Mouse (Mus musculus): Measurements from ENCODE around the gene Cybc1. TPM values are rescaled to one million over a fixed set of nuclear protein-coding genes. Genes with fewer than 3 reads are reported as not detected.

Gene Cybc1
- polyA plus RNA-seq, 1 experiment = 63.3 TPM

DNA sequence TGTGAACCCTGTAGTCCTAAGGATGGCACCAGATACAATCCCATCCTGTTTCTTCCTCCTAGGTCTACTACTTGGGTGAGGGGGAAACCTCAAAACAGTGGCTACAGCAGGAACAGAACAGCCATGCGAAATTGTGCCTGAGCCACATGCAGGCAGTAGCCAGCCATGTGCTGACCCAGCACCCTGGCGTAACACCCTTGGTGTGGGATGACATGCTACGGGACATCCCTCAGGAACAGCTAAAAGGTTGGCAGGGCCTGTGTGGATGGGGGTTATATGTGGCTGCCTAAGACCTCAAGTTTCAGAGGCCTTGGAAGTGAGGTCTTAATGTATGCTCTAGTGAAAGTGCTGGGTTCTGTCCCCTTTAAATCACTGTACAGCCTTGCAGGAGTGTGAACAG, 12.3 kb downstream of the Cybc1 start:
- Histone ChIP-seq H3K27me3 (ENCODE audit: control insufficient read depth, insufficient read depth, low read length) (no peaks in the 10 kb centered on the region), H3K36me3 (ENCODE audit: control insufficient read depth, insufficient read depth, low read length) (peaks cover 4% of the 10 kb centered on the region; the same call in 1 of the 2 replicates), H3K27ac (ENCODE audit: insufficient read depth, low read length) (no peak overlapping the region), H3K4me3 (ENCODE audit: extremely low read depth, insufficient read depth, insufficient read length) (no peak overlapping the region), H3K4me1 (ENCODE audit: control insufficient read depth, insufficient read depth, insufficient read length) (no peaks in the 10 kb centered on the region)
- no peak for DNase-seq (ENCODE audit: low read depth in 1 of 2, low spot score in 2 of 2)
- 94% methylated on average over 3 of the region's 3 CpGs for WGBS
- TF ChIP-seq POLR2A (IDR thresholded peaks at IDR 0.05; ENCODE audit: low read depth, low read length) (no peak), CTCF (IDR thresholded peaks at IDR 0.05; ENCODE audit: extremely low read depth, insufficient read depth, insufficient read length, insufficient replicate concordance) (no peak)

DNA sequence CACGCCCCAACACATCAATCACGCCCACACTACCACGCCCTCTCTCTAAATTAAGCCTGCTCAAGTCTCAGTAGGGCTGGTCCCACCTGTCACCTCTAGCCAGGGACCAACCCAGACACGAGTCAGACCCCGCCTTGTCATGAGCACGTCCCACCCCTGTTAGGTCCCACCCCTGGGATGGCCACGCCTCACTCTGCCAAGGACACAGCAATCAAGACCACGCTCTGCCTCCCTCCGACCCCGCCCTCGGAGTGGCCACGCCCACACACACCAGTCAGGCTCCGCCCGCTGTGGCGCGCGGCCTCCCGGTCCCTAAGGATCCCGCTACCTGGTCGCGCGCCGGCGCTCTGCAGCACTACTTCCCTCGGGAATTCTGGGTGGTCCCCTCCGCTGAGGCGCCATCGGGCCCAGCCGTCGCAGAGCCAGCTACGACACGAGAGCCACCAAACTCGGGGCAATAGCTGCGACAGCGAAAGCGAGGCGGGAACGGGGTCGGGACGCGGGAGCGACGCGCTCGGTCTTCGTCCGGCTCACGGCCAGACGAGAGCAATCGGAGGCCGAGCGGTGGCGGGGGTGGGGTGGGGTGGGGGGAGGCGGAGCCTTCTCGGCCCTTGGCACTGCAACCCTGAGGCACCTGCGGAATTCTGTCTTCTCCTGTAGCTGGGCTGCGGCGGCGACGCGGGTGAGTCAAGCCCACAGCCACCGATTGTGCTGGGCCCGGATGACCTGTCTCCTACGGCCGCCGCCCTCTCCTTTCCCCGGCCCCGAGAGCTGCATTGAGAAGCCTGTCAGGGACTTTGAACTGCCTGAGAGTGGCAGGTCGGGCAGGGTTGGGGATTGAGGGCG, 24.7 kb downstream of the Cybc1 start, which contains the start of the genes Hexdc and Ogfod3:
Gene Hexdc, plus strand, starts transcription at position 273 of the 846 bp plus-strand sequence.
Gene Ogfod3, minus strand, starts transcription at position 551 of the 846 bp plus-strand sequence.
- WGBS = under 1% methylated on average over 70 of the region's 70 CpGs
- H3K4me3 ChIP-seq (ENCODE audit: extremely low read depth, insufficient read depth, insufficient read length) = peak within 1 kb of the TSS; percentile 79
- no peaks in the 10 kb centered on the region for H3K27me3 ChIP-seq (ENCODE audit: control insufficient read depth, insufficient read depth, low read length)
- peak; percentile 95 to 97 for DNase-seq (ENCODE audit: low read depth in 1 of 2, low spot score in 2 of 2)
- H3K36me3 ChIP-seq (ENCODE audit: control insufficient read depth, insufficient read depth, low read length) = peaks cover 2% of the 10 kb centered on the region
- H3K4me1 ChIP-seq (ENCODE audit: control insufficient read depth, insufficient read depth, insufficient read length) = peaks cover 8% of the 10 kb centered on the region; the same call in 1 of the 2 replicates
- H3K27ac ChIP-seq (ENCODE audit: insufficient read depth, low read length) = peak within 1 kb of the TSS; percentile 64
- TF ChIP-seq CTCF (IDR thresholded peaks at IDR 0.05; ENCODE audit: extremely low read depth, insufficient read depth, insufficient read length, insufficient replicate concordance) = no peak
- no peak for TF ChIP-seq POLR2A (IDR thresholded peaks at IDR 0.05; ENCODE audit: low read depth, low read length)

- peaks cover 2% of the 10 kb centered on the region for H3K36me3 ChIP-seq (ENCODE audit: control insufficient read depth, insufficient read depth, low read length)
- 0% methylated on average over 5 of the region's 5 CpGs for WGBS
- H3K4me1 ChIP-seq (ENCODE audit: control insufficient read depth, insufficient read depth, insufficient read length) = peaks cover 8% of the 10 kb centered on the region; the same call in 1 of the 2 replicates
- TF ChIP-seq CTCF (IDR thresholded peaks at IDR 0.05; ENCODE audit: extremely low read depth, insufficient read depth, insufficient read length, insufficient replicate concordance) (no peak), POLR2A (IDR thresholded peaks at IDR 0.05; ENCODE audit: low read depth, low read length) (no peak)
- no peak for DNase-seq (ENCODE audit: low read depth in 1 of 2, low spot score in 2 of 2)
- H3K4me3 ChIP-seq (ENCODE audit: extremely low read depth, insufficient read depth, insufficient read length) = peak overlapping the region; percentile 79; the same call in 1 of the 2 replicates
- H3K27ac ChIP-seq (ENCODE audit: insufficient read depth, low read length) = no peak overlapping the region
- H3K27me3 ChIP-seq (ENCODE audit: control insufficient read depth, insufficient read depth, low read length) = no peaks in the 10 kb centered on the region
Observed at GRCm38 (mm10) chr11:121203859-121204160, 25.3 kb downstream of the Cybc1 start.

- Histone ChIP-seq H3K27me3 (ENCODE audit: control insufficient read depth, insufficient read depth, low read length) (no peaks in the 10 kb centered on the region), H3K4me1 (ENCODE audit: control insufficient read depth, insufficient read depth, insufficient read length) (peaks cover 8% of the 10 kb centered on the region; the same call in 1 of the 2 replicates), H3K36me3 (ENCODE audit: control insufficient read depth, insufficient read depth, low read length) (no peaks in the 10 kb centered on the region), H3K4me3 (ENCODE audit: extremely low read depth, insufficient read depth, insufficient read length) (no peak overlapping the region), H3K27ac (ENCODE audit: insufficient read depth, low read length) (no peak overlapping the region)
- 78% methylated on average over 11 of the region's 11 CpGs for WGBS
- TF ChIP-seq POLR2A (IDR thresholded peaks at IDR 0.05; ENCODE audit: low read depth, low read length) (no peak), CTCF (IDR thresholded peaks at IDR 0.05; ENCODE audit: extremely low read depth, insufficient read depth, insufficient read length, insufficient replicate concordance) (peak; percentile 11; the same call in 1 of the 2 replicates)
- peak; percentile 15 to 19 for DNase-seq (ENCODE audit: low read depth in 1 of 2, low spot score in 2 of 2)
Observed at GRCm38 (mm10) chr11:121201436-121202198, 27.5 kb downstream of the Cybc1 start.

- no peaks in the 10 kb centered on the region for H3K27me3 ChIP-seq (ENCODE audit: control insufficient read depth, insufficient read depth, low read length)
- 85% methylated on average over 6 of the region's 6 CpGs for WGBS
- no peak for DNase-seq (ENCODE audit: low read depth in 1 of 2, low spot score in 2 of 2)
- H3K4me1 ChIP-seq (ENCODE audit: control insufficient read depth, insufficient read depth, insufficient read length) = peaks cover 8% of the 10 kb centered on the region; the same call in 1 of the 2 replicates
- H3K27ac ChIP-seq (ENCODE audit: insufficient read depth, low read length) = no peak overlapping the region
- H3K36me3 ChIP-seq (ENCODE audit: control insufficient read depth, insufficient read depth, low read length) = no peaks in the 10 kb centered on the region
- no peak overlapping the region for H3K4me3 ChIP-seq (ENCODE audit: extremely low read depth, insufficient read depth, insufficient read length)
- TF ChIP-seq POLR2A (IDR thresholded peaks at IDR 0.05; ENCODE audit: low read depth, low read length) (no peak), CTCF (IDR thresholded peaks at IDR 0.05; ENCODE audit: extremely low read depth, insufficient read depth, insufficient read length, insufficient replicate concordance) (no peak)
Observed at GRCm38 (mm10) chr11:121200781-121201180, 28.3 kb downstream of the Cybc1 start.

DNA sequence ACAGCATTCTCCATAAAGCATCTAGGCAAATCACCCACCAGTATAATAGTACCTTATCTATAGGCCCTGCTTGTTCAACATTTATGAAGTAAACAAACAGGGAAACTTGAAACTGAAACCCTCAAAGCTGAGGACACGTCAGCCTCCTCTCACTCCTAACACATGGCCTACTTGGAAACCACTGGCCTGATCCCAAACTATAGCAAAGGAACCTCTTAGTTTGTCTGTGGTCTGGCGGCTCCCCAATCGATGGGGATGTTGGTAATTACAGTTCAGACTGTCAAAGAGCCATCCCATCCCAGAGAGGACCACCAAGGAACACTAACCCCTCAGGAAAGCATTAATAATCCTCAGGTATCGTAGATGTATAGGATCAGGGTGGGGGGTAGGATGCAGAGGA, 29.3 kb downstream of the Cybc1 start:
- TF ChIP-seq CTCF (IDR thresholded peaks at IDR 0.05; ENCODE audit: extremely low read depth, insufficient read depth, insufficient read length, insufficient replicate concordance) (no peak), POLR2A (IDR thresholded peaks at IDR 0.05; ENCODE audit: low read depth, low read length) (no peak)
- WGBS = 86% methylated on average over 4 of the region's 4 CpGs
- H3K4me3 ChIP-seq (ENCODE audit: extremely low read depth, insufficient read depth, insufficient read length) = no peak overlapping the region

More for the DNA sequence above, 29.3 kb downstream of the Cybc1 start:
- H3K36me3 ChIP-seq (ENCODE audit: control insufficient read depth, insufficient read depth, low read length) = no peaks in the 10 kb centered on the region
- no peaks in the 10 kb centered on the region for H3K27me3 ChIP-seq (ENCODE audit: control insufficient read depth, insufficient read depth, low read length)
- no peak overlapping the region for H3K27ac ChIP-seq (ENCODE audit: insufficient read depth, low read length)
- DNase-seq (ENCODE audit: low read depth in 1 of 2, low spot score in 2 of 2) = no peak
- peaks cover 6% of the 10 kb centered on the region; the same call in 1 of the 2 replicates for H3K4me1 ChIP-seq (ENCODE audit: control insufficient read depth, insufficient read depth, insufficient read length)

Data from spleen, adult 2 months (tissue).